In genomic region chr7:138396109-138396862, GRCm38 (mm10) we compare ENCODE assay signal across 12 mouse cellular contexts. TPM values are rescaled to one million over a fixed set of nuclear protein-coding genes. Genes with fewer than 3 reads are reported as not detected.
DNase-seq lines count a peak whose midpoint lies in the region; ATAC-seq and TF ChIP-seq lines count a peak whose summit lies in the region.
"Had no signal": no experiment of that assay in that cellular context is flagged by ENCODE, and none has a peak within 500 bp of the region (broad histone marks: within the 10 kb centered on the region; RNA-seq: fewer than 3 reads in every experiment).

No protein-coding gene starts in this region.

- no peak overlapping the region for H3K27ac ChIP-seq in kidney, embryonic 15.5 days
- no peak overlapping the region for H3K27ac ChIP-seq in cortical plate, adult 2 months (ENCODE audit: insufficient read depth, low read length)
- no peak overlapping the region for H3K27ac ChIP-seq in forebrain, postnatal 0 days (ENCODE audit: low read depth, low read length)
- H3K27ac ChIP-seq in midbrain, embryonic 15.5 days, result peak overlapping the region; percentile 68; the same call in 1 of the 2 replicates

- WGBS in kidney, embryonic 15.5 days, result 50% methylated on average over 13 of the region's 13 CpGs
- 19% methylated on average over 13 of the region's 13 CpGs for WGBS in forebrain, postnatal 0 days
- WGBS in midbrain, embryonic 15.5 days, result 29% methylated on average over 13 of the region's 13 CpGs

- intact Hi-C loops in heart, postnatal 36 days (cut with DNase I), result no loop called here

- no peak for DNase-seq in kidney, adult 8-10 months
- DNase-seq in forebrain, postnatal 0 days, result peak; percentile 61
- DNase-seq in heart, postnatal 36 days, result no peak
- no peak for DNase-seq in thymus, postnatal 25 days
- DNase-seq in gastrocnemius, postnatal 10 days, result no peak

- H3K4me1 ChIP-seq in kidney, embryonic 15.5 days, result peaks cover 18% of the 10 kb centered on the region
- peaks cover 1% of the 10 kb centered on the region; the same call in 1 of the 2 replicates for H3K4me1 ChIP-seq in cortical plate, adult 2 months (ENCODE audit: control insufficient read depth, insufficient read depth, low read length)
- no peaks in the 10 kb centered on the region; the same call in 1 of the 2 replicates for H3K4me1 ChIP-seq in forebrain, postnatal 0 days (ENCODE audit: insufficient read depth)
- peaks cover 26% of the 10 kb centered on the region for H3K4me1 ChIP-seq in midbrain, embryonic 15.5 days

- H3K36me3 ChIP-seq in kidney, embryonic 15.5 days, result no peaks in the 10 kb centered on the region
- no peaks in the 10 kb centered on the region for H3K36me3 ChIP-seq in forebrain, postnatal 0 days (ENCODE audit: insufficient read depth)
- no peaks in the 10 kb centered on the region for H3K36me3 ChIP-seq in midbrain, embryonic 15.5 days (replicated peaks)

- TF ChIP-seq POLR2A in cortical plate, adult 2 months (IDR thresholded peaks at IDR 0.05; ENCODE audit: extremely low read depth, insufficient read depth, low read length), result no peak

- no peak for TF ChIP-seq CTCF in cortical plate, adult 2 months (IDR thresholded peaks at IDR 0.05; ENCODE audit: extremely low read depth, insufficient read depth, low read length)
- peak; percentile 55 for TF ChIP-seq CTCF in forebrain, postnatal 0 days (IDR thresholded peaks at IDR 0.05; ENCODE audit: low read depth)

- H3K9me3 ChIP-seq in kidney, embryonic 15.5 days (replicated peaks), result no peaks in the 10 kb centered on the region
- H3K9me3 ChIP-seq in forebrain, postnatal 0 days (ENCODE audit: low read length), result no peaks in the 10 kb centered on the region
- no peaks in the 10 kb centered on the region for H3K9me3 ChIP-seq in midbrain, embryonic 15.5 days

- peaks cover 56% of the 10 kb centered on the region for H3K27me3 ChIP-seq in kidney, embryonic 15.5 days
- H3K27me3 ChIP-seq in forebrain, postnatal 0 days (ENCODE audit: insufficient read depth, low read length), result peaks cover 18% of the 10 kb centered on the region
- H3K27me3 ChIP-seq in midbrain, embryonic 15.5 days (replicated peaks), result 0 out of 2 replicates have a peak, but pooled peaks cover 2% of the 10 kb centered on the region

- no peak overlapping the region for H3K9ac ChIP-seq in kidney, embryonic 15.5 days
- H3K9ac ChIP-seq in forebrain, postnatal 0 days, result peak overlapping the region; percentile 60
- peak overlapping the region; percentile 71 for H3K9ac ChIP-seq in midbrain, embryonic 15.5 days

- H3K4me3 ChIP-seq in kidney, embryonic 15.5 days (replicated peaks), result no peak overlapping the region
- H3K4me3 ChIP-seq in cortical plate, adult 2 months (ENCODE audit: insufficient read depth, low read length), result peak overlapping the region; percentile 41
- H3K4me3 ChIP-seq in forebrain, postnatal 0 days (ENCODE audit: low read depth, low read length), result peak overlapping the region; percentile 55
- peak overlapping the region; percentile 70 for H3K4me3 ChIP-seq in midbrain, embryonic 15.5 days
- H3K4me3 ChIP-seq: erythroblast, embryonic 14.5 days had no signal

- peak overlapping the region; percentile 99 for H3K4me2 ChIP-seq in kidney, embryonic 15.5 days
- H3K4me2 ChIP-seq in forebrain, postnatal 0 days (ENCODE audit: low read depth), result peak overlapping the region; percentile 98
- H3K4me2 ChIP-seq in midbrain, embryonic 15.5 days, result peak overlapping the region; percentile 98

- no peak for ATAC-seq in kidney, embryonic 15.5 days (replicated peaks; ENCODE audit: low FRiP score)
- ATAC-seq in forebrain, postnatal 0 days, result no peak
- no peak for ATAC-seq in midbrain, embryonic 15.5 days (replicated peaks)

RNA-seq across cellular contexts. Expression of gene Tcerg1l, which starts 1.2 kb away (rescaled TPM):
- polyA plus RNA-seq in kidney, embryonic 15.5 days (2015; fragmentation: Nextera tagmentation; extraction: Ambion mirVana), result 1.3 and 1.8 TPM in 2 replicates
- 6.1 TPM in 2 replicates for polyA plus RNA-seq in cortical plate, adult 2 months (2012; rRNA removed)
- 18.7 and 21.6 TPM in 2 replicates for total RNA-seq in forebrain, postnatal 0 days (2014; rRNA removed)
- 17.5 and 22.1 TPM in 2 replicates for polyA plus RNA-seq in forebrain, postnatal 0 days (2015; fragmentation: Nextera tagmentation; extraction: Ambion mirVana)
- polyA plus RNA-seq in midbrain, embryonic 15.5 days (2015; fragmentation: Nextera tagmentation; extraction: Ambion mirVana), result 25.7 and 28.4 TPM in 2 replicates
- not detected for total RNA-seq in heart, postnatal 36 days (2021)
- under 1 TPM; 0.19 to 0.25 TPM for total RNA-seq in gastrocnemius, postnatal 10 days (2021)
- total RNA-seq: heart, adult 18-20 months; monocyte, adult 5-6 weeks had no signal
- polyA plus RNA-seq: erythroblast, embryonic 14.5 days; liver, embryonic 16.5 days had no signal
